Mouse (Mus musculus): ENCODE measurements around the gene Rapgef4. TPM values are rescaled to one million over a fixed set of nuclear protein-coding genes. Genes with fewer than 3 reads are reported as not detected.

Gene Rapgef4
- polyA plus RNA-seq, 1 experiment from 2014 or later, result 4.3 TPM

GRCm38 (mm10) chr2:72149059-72149458 lies 168.0 kb downstream of the Rapgef4 start:
- no peak overlapping the region for H3K4me3 ChIP-seq (replicated peaks)
- ATAC-seq (ENCODE audit: insufficient read depth, low FRiP score, low read depth), result no peak
- WGBS, result 23% methylated on average over 4 of the region's 4 CpGs

GRCm38 (mm10) chr2:72151792-72152554 lies 170.9 kb downstream of the Rapgef4 start:
- no peak overlapping the region for H3K4me3 ChIP-seq (replicated peaks)
- H3K9me3 ChIP-seq, result no peaks in the 10 kb centered on the region
- WGBS, result 76% methylated on average over 9 of the region's 9 CpGs
- no peak overlapping the region for H3K9ac ChIP-seq
- no peak overlapping the region for H3K27ac ChIP-seq
- H3K4me1 ChIP-seq, result 0 out of 2 replicates have a peak, but pooled peaks cover 5% of the 10 kb centered on the region
- ATAC-seq (ENCODE audit: insufficient read depth, low FRiP score, low read depth), result no peak
- no peaks in the 10 kb centered on the region for H3K27me3 ChIP-seq (replicated peaks)
- no peak overlapping the region for H3K4me2 ChIP-seq
- no peaks in the 10 kb centered on the region for H3K36me3 ChIP-seq

More at GRCm38 (mm10) chr2:72149059-72149458, 168.0 kb downstream of the Rapgef4 start:
- Histone ChIP-seq H3K4me1 (peaks cover 9% of the 10 kb centered on the region; the same call in 1 of the 2 replicates), H3K36me3 (no peaks in the 10 kb centered on the region), H3K9ac (no peak overlapping the region), H3K27me3 (replicated peaks) (no peaks in the 10 kb centered on the region), H3K9me3 (no peaks in the 10 kb centered on the region), H3K27ac (no peak overlapping the region), H3K4me2 (no peak overlapping the region)

GRCm38 (mm10) chr2:72152746-72153145 lies 171.7 kb downstream of the Rapgef4 start:
- Histone ChIP-seq H3K9me3 (no peaks in the 10 kb centered on the region), H3K27me3 (replicated peaks) (no peaks in the 10 kb centered on the region), H3K36me3 (no peaks in the 10 kb centered on the region), H3K27ac (no peak overlapping the region), H3K4me3 (replicated peaks) (no peak overlapping the region), H3K4me2 (no peak overlapping the region), H3K4me1 (peaks cover 8% of the 10 kb centered on the region; the same call in 1 of the 2 replicates), H3K9ac (no peak overlapping the region)
- WGBS, result 80% methylated on average over 2 of the region's 2 CpGs
- ATAC-seq (ENCODE audit: insufficient read depth, low FRiP score, low read depth), result no peak

- H3K4me3 ChIP-seq (replicated peaks), result no peak overlapping the region
- H3K36me3 ChIP-seq, result no peaks in the 10 kb centered on the region
- H3K27me3 ChIP-seq (replicated peaks), result no peaks in the 10 kb centered on the region
- 62% methylated on average over 1 of the region's 1 CpGs for WGBS
- no peak overlapping the region for H3K9ac ChIP-seq
- H3K9me3 ChIP-seq, result no peaks in the 10 kb centered on the region
- H3K4me1 ChIP-seq, result peaks cover 4% of the 10 kb centered on the region; the same call in 1 of the 2 replicates
- H3K4me2 ChIP-seq, result no peak overlapping the region
- no peak overlapping the region for H3K27ac ChIP-seq
- ATAC-seq (ENCODE audit: insufficient read depth, low FRiP score, low read depth), result no peak
Measured at GRCm38 (mm10) chr2:72153851-72154250, 172.8 kb downstream of the Rapgef4 start.

- H3K4me1 ChIP-seq, result peaks cover 4% of the 10 kb centered on the region; the same call in 1 of the 2 replicates
- H3K4me3 ChIP-seq (replicated peaks), result no peak overlapping the region
- H3K36me3 ChIP-seq, result no peaks in the 10 kb centered on the region
- no peak overlapping the region for H3K27ac ChIP-seq
- no peak overlapping the region for H3K4me2 ChIP-seq
- 33% methylated on average over 8 of the region's 8 CpGs for WGBS
- H3K27me3 ChIP-seq (replicated peaks), result no peaks in the 10 kb centered on the region
- no peak overlapping the region for H3K9ac ChIP-seq
- ATAC-seq (ENCODE audit: insufficient read depth, low FRiP score, low read depth), result no peak
- no peaks in the 10 kb centered on the region for H3K9me3 ChIP-seq
Measured at GRCm38 (mm10) chr2:72155102-72155773, 174.2 kb downstream of the Rapgef4 start.

GRCm38 (mm10) chr2:72156484-72156883 lies 175.4 kb downstream of the Rapgef4 start:
- 82% methylated on average over 5 of the region's 5 CpGs for WGBS
- Histone ChIP-seq H3K36me3 (no peaks in the 10 kb centered on the region), H3K27ac (no peak overlapping the region), H3K4me1 (peaks cover 4% of the 10 kb centered on the region; the same call in 1 of the 2 replicates), H3K27me3 (replicated peaks) (no peaks in the 10 kb centered on the region), H3K4me2 (no peak overlapping the region), H3K9ac (no peak overlapping the region), H3K4me3 (replicated peaks) (no peak overlapping the region), H3K9me3 (no peaks in the 10 kb centered on the region)
- ATAC-seq (ENCODE audit: insufficient read depth, low FRiP score, low read depth), result no peak

GRCm38 (mm10) chr2:72157561-72157960 lies 176.5 kb downstream of the Rapgef4 start:
- Histone ChIP-seq H3K27ac (no peak overlapping the region), H3K4me1 (peaks cover 4% of the 10 kb centered on the region; the same call in 1 of the 2 replicates), H3K4me2 (no peak overlapping the region), H3K36me3 (no peaks in the 10 kb centered on the region), H3K27me3 (replicated peaks) (no peaks in the 10 kb centered on the region), H3K4me3 (replicated peaks) (no peak overlapping the region), H3K9ac (no peak overlapping the region), H3K9me3 (no peaks in the 10 kb centered on the region)
- ATAC-seq (ENCODE audit: insufficient read depth, low FRiP score, low read depth), result no peak
- 22% methylated on average over 9 of the region's 9 CpGs for WGBS

GRCm38 (mm10) chr2:72158045-72158444 lies 177.0 kb downstream of the Rapgef4 start:
- no peak for ATAC-seq (ENCODE audit: insufficient read depth, low FRiP score, low read depth)
- no peak overlapping the region for H3K27ac ChIP-seq
- 74% methylated on average over 5 of the region's 5 CpGs for WGBS
- H3K36me3 ChIP-seq, result no peaks in the 10 kb centered on the region
- peaks cover 4% of the 10 kb centered on the region; the same call in 1 of the 2 replicates for H3K4me1 ChIP-seq
- no peaks in the 10 kb centered on the region for H3K9me3 ChIP-seq
- no peak overlapping the region for H3K4me3 ChIP-seq (replicated peaks)
- no peak overlapping the region for H3K9ac ChIP-seq
- H3K4me2 ChIP-seq, result no peak overlapping the region
- H3K27me3 ChIP-seq (replicated peaks), result no peaks in the 10 kb centered on the region

GRCm38 (mm10) chr2:72158691-72159225 lies 177.7 kb downstream of the Rapgef4 start:
- Histone ChIP-seq H3K36me3 (no peaks in the 10 kb centered on the region), H3K4me2 (no peak overlapping the region), H3K9me3 (no peaks in the 10 kb centered on the region), H3K4me1 (peaks cover 4% of the 10 kb centered on the region; the same call in 1 of the 2 replicates), H3K27me3 (replicated peaks) (no peaks in the 10 kb centered on the region), H3K9ac (no peak overlapping the region), H3K27ac (no peak overlapping the region), H3K4me3 (replicated peaks) (no peak overlapping the region)
- no peak for ATAC-seq (ENCODE audit: insufficient read depth, low FRiP score, low read depth)
- 80% methylated on average over 10 of the region's 10 CpGs for WGBS

GRCm38 (mm10) chr2:72159281-72159680 lies 178.2 kb downstream of the Rapgef4 start:
- Histone ChIP-seq H3K4me2 (no peak overlapping the region), H3K27me3 (replicated peaks) (no peaks in the 10 kb centered on the region), H3K9ac (no peak overlapping the region), H3K36me3 (no peaks in the 10 kb centered on the region), H3K9me3 (no peaks in the 10 kb centered on the region), H3K27ac (no peak overlapping the region), H3K4me1 (peaks cover 4% of the 10 kb centered on the region; the same call in 1 of the 2 replicates), H3K4me3 (replicated peaks) (no peak overlapping the region)
- no peak for ATAC-seq (ENCODE audit: insufficient read depth, low FRiP score, low read depth)
- WGBS, result 67% methylated on average over 6 of the region's 6 CpGs

GRCm38 (mm10) chr2:72165136-72165854 lies 184.3 kb downstream of the Rapgef4 start:
- H3K36me3 ChIP-seq, result no peaks in the 10 kb centered on the region
- no peak overlapping the region for H3K9ac ChIP-seq
- H3K27ac ChIP-seq, result no peak overlapping the region
- ATAC-seq (ENCODE audit: insufficient read depth, low FRiP score, low read depth), result no peak
- no peak overlapping the region for H3K4me2 ChIP-seq
- H3K4me3 ChIP-seq (replicated peaks), result no peak overlapping the region
- WGBS, result 78% methylated on average over 5 of the region's 5 CpGs
- H3K9me3 ChIP-seq, result no peaks in the 10 kb centered on the region
- no peaks in the 10 kb centered on the region for H3K27me3 ChIP-seq (replicated peaks)
- H3K4me1 ChIP-seq, result 0 out of 2 replicates have a peak, but pooled peaks cover 5% of the 10 kb centered on the region
